Mouse (Mus musculus): ENCODE measurements around the gene Zfp385b.
"Not testable (repeated sequence)": the region's sequence is repeated elsewhere in the genome, so short reads cannot be mapped to it uniquely, and the experiment has no call there.

The Zfp385b gene

DNA sequence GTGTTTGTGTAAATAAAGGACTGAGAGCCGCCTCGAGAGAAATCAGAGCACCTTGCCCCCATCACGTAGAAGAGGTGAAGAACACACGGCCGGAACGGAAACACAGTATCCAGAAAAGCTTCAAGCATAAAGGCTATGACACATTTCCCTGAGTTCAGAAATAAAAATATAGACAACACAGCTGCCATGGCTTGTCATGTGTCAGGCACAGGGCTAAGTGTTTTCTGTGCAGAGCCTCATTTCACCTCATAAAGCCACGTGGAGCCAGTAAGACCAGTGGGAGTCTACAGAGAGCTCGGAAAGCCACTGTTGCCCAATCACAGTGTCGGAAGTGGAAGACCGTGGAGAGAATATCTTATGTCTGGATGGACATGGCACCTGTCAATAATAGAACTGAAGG, 358.0 kb downstream of the Zfp385b start:
- DNase-seq (ENCODE audit: low read depth, low spot score): no peak

DNA sequence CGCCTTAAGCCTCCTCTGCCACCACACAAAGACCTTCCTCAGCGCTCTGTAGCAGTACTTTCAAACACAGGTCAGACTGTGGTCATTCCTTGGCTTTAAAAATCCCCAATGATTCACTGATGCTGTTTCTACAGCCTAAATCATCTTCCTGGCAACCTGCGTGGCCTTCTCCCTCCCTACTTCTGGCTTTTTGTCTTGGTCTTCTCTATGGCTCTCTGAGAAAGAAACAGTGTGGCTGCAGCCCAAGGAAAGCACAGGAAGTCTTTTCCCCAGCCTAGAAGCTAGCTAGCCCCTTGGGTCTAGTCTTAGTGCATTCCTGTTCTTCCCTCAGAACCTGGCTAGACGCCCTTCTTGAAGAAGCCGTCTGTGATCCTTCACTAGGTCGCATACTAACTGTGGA, 359.4 kb downstream of the Zfp385b start:
- no peak for DNase-seq (ENCODE audit: low read depth, low spot score)

DNA sequence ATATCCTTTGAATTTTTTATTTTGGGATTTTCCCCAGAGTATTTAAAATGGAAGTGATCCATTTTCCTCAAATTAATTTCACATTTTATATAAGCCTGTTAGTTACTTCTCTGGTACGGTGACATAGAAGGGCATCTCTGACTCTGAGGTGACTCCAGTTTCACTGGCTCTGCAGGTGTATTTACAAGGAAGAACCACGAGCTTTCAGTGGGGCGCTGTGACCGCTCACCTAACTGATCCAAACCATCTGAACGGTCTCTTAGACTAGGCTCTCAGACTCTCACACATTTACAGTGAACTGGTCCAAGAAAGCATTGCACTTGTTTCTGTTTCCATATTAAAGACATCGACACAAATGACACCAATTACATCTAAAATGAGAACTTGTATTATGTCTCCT, 361.0 kb downstream of the Zfp385b start:
- no peak for DNase-seq (ENCODE audit: low read depth, low spot score)

DNA sequence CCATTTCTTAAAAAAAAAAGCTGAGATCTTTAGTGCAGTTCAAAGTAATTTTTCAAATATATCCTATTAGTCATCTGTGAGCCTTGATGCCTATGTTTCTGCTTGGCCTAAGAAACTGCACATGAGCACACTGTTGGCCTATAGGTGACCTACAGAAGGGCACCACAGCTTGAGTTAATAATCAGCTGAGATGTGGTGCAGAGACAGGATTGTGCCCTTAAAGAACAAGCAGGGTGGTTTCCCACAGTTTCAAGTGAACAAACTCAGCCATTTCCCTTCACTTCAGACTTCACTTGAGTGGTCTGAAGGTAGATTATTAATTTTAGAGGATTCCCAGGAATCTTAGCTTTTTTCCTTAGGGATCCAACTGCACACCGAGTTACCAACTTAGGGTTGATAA, 362.3 kb downstream of the Zfp385b start:
- DNase-seq (ENCODE audit: low read depth, low spot score): no peak

DNA sequence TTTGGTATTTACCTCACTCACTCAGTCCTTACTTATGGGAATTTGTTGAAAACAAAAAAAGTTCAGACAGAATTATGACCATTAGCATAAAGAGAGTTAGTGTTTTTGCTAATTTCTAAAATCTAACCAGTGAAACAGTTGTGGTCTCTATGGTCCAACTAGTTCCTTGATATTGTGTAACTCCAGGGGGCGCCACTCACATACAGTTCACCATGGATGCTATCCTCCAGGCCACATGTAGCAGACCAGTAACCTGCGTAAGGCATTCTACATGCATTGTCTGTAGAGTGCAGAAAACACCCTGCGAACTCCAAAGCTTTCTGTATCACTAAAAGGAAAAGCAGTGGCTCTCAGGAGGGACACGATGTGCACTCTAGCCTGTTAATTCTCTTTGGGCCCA, 362.8 kb downstream of the Zfp385b start:
- no peak for DNase-seq (ENCODE audit: low read depth, low spot score)

DNA sequence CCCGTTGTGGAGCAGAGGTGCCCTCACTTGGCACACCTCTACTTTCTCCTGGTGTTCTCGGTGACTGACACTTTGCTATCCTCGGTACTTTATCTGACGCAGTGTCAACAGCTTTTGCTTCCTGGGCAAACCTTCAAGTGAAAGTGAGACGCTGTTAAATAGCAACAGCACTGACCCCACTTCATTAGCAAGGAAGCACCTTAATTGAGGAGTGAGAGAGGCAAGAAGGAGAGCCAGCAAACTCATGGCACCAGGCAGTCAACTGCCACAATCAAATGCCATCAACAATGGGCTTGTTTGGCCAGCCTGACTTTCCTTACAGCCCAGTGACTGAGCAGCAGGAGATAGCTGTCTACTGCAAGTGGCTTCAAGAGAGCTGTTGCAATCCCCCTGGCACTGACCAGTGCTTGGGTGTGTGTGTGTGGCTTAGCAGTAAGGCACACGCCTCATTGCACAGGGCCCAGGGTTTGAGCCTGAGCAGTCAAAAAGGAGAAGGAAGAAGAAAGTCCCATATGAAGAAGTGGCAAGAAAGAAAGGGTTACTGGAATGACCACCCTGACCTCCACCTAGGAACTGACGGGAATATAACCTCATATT, 365.0 kb downstream of the Zfp385b start:
- DNase-seq (ENCODE audit: low read depth, low spot score): no peak

DNA sequence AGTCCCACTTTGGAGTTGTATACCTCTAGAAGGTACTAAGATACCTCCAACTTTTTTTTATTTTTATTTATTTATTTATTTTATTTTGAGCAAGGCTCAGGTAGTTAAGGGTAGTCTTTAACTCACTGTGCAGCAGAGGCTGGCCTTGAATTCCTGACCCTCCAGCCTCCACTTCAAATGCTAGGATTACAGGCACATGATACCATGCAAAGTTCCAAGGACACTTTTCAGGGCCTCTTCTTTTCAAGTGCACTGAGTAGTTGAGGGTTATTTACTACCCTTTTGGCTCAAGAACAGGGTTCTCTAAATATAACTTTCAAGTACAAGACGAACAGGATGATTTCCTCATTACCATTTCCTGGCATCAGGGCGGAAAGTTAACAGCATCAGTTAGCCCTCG, 365.7 kb downstream of the Zfp385b start:
- DNase-seq (ENCODE audit: low read depth, low spot score): no peak

DNA sequence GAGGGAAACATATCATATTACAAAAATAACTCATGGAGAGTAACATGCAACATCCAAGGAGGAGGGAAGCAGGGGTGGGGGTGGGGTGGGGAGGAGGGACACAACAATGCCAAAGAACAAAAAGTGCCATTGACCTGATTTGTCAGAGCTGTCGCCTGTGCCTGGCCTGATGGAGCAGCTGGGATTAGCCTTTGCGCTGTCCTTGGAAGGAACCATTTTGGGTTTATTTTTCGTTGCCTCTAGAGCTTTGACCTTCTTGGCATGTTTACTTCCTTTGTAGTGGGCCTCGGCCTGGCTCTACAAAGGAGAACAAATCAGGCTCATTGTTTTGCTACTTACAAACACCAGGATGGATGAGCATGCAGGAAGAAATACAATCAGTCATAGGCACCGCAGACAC, 369.4 kb downstream of the Zfp385b start:
- DNase-seq (ENCODE audit: low read depth, low spot score): not testable (repeated sequence)

DNA sequence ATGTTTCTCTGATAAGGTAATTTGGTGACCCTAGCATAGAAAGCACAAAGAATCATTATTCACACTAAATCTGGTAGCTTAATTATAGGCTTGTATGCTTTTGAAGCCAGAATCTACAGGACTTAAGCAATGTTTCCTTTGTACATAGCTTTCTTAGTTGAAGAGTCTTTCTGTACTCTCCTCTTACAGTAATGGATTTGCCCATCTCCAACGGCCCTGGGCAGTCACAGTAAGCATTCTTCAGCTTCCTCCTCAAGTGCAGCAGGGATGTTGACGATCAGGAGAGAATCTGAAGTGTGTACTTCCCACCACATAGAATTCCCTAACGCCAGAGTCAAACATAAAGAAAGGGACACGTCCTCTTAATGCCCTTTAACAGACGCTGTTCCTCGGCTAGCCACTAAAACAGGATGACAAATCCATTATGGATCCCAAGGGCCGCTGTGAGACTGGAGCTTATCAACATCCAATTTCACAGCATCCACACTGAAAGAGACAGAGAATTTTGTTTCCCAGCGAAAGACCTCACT, 370.4 kb downstream of the Zfp385b start:
- DNase-seq (ENCODE audit: low read depth, low spot score): no peak

DNA sequence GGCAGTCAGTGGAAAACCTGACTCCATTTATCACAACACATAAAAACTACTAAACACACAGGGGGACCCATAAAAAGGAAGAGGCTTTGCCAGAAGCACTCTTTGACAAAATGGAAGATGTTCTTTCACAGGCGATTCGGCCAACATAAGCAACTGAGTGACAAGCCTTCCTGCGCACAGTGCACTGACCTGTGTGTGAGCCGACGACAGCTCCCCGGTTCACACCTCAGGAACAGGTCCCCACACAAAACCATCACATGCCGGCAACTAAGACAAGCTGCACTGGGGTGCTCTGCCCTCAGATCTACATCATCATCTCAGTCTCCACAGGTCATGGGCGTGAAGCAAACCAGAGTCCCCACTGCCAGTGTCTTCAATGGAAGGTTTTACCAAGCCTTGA, 375.2 kb downstream of the Zfp385b start:
- DNase-seq (ENCODE audit: low read depth, low spot score): no peak

DNA sequence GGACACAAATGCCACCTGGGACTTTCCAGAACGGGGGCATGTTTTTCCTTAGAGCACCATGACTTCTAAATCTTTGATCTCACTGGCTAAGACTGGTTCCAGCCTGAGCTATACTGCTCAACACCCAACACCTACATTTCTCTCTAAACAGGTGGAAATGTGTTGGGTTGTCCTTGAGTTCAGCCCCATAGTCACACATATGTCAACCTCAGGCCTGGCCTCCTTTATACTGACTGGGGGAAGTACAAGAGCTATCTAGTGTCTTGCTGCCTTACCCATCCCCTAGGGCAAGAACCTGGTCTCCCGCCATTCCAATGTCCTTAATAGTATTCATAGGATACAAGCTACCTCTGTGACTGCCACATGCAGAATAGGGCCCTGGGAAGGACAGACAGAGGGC, 378.8 kb downstream of the Zfp385b start:
- DNase-seq (ENCODE audit: low read depth, low spot score): no peak

DNA sequence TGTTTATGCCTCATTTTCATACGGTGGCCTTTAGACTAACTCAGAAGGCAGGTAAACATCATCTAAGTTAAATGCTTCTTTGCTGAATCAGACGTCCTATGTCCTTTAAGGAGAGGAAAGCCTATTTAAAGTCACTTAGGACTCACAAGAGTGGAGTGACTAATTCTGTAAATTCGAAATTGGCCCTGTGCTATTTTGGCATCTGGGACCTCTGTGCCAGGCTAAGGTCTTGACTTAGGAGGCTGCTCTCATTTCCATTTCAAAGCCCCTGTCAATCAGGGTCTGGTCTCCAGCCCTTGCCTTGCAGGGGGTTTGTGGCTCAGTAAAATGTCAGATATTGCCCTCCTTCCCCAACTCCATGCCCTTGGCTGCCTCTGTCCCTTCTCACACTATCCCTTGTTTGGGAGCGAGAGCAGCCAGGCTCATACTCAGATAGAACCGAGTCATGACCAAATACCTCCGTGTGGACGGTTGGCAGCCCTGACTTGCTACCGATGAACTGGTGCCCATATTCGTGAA, 383.1 kb downstream of the Zfp385b start:
- no peak for DNase-seq (ENCODE audit: low read depth, low spot score)

DNA sequence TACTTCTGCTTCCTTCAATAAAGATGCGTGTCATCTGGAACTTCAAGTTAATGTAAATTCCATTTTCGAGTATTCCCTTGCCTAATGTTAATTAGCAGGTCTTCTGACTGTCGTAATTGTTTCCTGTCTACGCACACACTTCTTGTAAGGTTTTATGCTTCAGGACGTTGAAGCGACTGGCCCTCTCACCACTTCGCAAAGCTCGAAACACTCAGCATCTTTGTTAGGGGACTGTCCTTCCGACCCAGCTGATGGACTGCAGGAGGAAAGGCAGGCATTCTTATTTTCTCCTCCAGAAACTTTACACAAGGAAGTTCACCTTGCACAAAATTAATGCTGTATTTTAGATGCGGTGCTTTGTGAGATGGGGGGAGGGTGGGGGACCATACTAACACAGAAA, 400.0 kb downstream of the Zfp385b start:
- no peak for DNase-seq (ENCODE audit: low read depth, low spot score)

DNA sequence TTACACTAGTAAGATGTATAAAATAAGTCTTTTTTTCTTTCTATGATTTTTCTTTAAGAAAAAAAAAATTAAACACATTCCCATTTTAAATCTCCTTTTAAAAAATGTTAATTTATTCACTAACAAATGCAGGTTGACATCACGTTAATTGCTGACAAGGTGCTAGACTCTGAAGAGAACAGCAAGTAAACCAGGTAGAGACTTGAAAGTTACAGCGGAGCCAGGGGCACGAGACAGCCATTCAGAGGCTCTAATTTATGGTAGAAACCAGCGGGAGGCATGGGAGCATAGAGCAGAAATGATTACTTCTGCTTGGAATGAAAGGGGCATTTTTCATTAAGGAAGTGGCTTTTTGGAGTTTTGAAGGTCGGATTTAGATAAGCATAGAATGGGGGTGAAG, 401.4 kb downstream of the Zfp385b start:
- no peak for DNase-seq (ENCODE audit: low read depth, low spot score)

DNA sequence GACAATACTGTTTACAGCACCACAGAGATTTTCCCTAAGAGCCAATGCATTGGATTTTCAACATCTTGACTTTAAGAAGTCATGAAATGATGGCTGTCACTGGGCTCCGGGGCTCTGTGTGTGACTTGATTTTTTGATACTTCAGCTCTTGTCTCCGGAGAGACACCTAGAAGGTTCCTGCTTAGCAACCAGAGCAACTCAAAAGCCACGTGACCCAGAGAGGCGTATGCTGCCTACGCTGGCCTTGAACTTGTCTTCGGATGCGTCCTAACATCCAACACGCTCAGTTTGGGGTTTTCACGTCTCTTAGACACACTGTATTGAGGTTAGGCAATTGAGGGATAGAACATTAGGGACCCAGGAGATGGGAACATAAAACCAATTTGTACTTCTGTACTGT, 407.3 kb downstream of the Zfp385b start:
- DNase-seq (ENCODE audit: low read depth, low spot score): no peak

DNA sequence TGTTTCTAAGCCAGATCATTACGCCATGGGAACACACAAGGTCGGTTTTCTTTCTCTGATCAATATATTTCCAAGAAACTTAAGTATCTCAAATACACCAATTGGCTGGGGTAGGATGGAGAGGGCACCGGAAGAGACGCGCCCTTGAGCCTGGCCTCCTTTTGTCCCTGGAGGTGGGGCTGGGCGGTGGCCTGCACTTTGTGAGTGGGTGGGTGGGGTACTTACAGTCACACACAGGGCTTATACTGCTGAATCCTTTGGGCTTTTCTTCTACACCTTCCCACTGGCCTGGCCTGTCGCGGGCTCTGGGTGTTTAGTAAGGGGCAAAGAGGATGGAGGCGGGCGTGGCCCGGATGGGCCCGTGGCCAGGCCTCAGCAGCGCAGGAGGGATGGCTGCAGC, 407.8 kb downstream of the Zfp385b start:
- DNase-seq (ENCODE audit: low read depth, low spot score): no peak

DNA sequence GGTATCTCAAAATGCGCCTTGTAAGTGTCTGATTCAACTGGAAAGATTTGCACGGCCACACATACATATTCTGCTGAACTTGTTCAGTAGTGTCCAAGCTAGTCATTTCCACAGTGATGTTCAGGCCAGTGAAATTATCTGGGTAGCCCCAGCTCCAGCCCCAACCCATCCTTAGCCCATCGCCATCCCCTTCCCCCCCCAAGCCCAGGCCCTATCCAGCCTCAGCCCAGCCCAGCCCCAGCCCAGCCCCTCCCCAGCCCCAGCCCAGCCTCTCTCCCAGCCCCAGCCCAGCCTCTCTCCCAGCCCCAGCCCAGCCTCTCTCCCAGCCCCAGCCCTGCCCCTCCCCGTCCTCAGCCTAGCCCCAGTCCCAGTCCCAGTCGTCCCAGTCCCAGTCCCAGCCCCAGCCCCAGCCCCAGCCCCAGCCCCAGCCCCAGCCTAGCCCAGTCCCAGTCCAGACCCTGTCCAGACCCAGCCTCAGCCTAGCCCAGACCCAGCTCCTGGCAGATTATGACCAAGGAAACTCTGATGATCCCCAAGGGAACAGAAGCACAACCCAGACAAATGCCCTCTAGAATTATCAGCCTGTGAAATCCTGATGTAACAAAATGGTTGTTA, 409.8 kb downstream of the Zfp385b start:
- DNase-seq (ENCODE audit: low read depth, low spot score): no peak

DNA sequence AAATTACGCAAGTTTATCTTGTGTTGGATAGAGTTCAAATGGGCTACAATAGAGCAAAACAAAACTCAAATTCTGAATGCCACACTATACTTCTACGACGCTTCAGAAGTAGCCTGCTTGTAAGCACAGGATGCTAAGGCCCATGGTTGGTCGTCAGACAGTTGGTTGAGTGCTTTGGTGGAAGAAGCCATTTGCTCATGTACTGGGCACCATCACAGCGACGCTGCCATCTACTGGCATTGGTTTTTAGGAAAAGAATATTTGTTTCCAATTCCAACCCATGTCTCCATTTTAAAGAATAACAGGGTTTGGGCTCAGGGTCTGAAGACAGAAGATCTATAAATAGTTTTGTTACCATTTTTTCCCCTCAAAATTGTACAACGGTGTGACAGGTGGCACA, 410.5 kb downstream of the Zfp385b start:
- no peak for DNase-seq (ENCODE audit: low read depth, low spot score)

DNA sequence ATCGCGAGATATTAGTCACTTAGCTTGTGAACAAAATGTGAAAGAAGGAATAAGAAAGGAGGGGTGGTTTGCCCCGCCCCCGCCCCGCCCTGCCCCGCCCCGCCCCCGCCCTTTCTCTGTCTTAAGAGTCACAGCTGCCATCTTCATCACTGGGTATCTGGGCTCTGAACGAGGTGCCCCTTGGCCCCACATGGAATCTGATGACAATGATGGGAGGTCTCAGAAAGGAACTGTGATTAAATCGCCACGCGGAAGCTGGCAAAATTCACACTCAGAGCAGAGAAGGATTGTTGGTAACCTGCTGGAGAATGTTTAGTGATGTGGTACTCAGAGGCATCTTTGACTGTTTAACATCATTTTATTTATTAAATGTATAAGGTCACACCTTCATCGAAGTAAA, 417.1 kb downstream of the Zfp385b start:
- no peak for DNase-seq (ENCODE audit: low read depth, low spot score)

DNA sequence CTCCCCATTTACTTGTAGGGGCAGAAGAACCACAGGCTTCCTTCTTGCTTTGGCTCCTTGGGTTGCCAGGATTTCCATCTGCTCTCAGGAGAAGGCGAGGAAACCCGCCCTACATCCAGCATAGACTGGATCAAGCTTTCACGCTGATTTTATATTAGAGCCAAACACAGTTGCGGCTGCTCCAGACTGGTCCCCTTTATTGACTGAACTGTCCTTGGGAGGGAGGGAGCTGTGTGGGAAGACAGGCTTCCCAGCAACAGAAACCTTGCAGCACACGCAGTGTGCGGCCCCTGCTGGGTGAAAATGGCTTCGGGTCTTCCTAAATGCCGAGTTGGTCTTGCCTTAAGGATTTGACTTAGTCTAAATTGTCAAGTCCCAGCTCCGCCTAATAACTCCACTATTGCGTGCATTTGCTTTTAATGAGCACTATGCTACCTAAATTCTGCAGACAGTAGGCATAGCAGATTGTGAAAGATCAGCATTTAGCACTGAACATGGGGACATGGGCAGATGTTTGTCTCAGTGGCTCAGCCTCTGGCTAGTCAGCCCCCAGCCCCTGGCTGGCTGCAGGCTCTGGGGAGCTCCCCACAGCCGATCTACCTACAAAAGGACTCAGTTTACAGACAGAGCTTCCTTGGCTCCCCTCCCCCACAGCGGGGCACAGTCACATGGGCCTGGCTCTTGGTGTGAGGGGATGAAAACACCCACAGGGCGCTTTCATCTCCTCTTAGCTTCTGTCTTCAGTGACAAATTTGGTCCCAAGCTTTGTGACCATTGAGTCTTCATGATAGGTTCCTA, 417.8 kb downstream of the Zfp385b start:
- no peak for DNase-seq (ENCODE audit: low read depth, low spot score)

DNA sequence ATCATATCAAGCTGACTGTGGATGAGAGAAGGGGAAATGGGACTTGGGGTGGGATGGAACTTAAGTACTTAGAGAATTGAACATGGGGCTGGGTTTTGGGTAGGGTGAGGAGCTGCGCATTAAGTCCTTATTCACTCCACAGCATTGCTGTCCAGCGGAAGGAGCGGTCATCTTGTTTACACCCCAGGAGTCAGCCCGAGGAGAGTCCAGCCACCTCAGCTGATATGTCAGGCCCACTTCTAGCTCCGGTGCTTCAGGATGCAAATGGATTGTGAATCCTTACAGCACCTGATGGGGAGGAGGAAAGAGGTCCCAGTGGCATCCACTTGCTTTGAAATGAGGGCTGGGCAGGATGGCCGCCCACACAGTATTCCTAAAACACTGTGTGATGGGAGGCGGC, 425.6 kb downstream of the Zfp385b start:
- DNase-seq (ENCODE audit: low read depth, low spot score): no peak

DNA sequence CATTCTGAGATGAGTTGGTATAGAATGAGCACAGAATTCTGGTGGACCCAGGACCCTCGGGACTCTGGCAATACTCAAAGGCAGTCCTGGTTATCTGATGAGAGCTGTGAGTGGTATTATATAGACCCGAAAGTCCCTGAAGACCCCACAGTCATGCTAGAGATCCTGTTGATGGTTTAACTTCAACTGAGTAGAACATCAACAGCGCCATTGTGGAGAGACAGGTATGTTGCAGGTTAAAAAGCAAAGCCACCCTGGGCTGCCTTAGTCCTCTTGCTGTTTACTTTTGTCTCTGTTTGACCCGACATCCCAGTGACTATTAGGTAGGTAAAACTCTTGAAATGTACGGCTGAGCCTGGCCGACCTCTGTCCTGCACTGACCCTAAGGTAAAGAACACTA, 431.3 kb downstream of the Zfp385b start:
- no peak for DNase-seq (ENCODE audit: low read depth, low spot score)

DNA sequence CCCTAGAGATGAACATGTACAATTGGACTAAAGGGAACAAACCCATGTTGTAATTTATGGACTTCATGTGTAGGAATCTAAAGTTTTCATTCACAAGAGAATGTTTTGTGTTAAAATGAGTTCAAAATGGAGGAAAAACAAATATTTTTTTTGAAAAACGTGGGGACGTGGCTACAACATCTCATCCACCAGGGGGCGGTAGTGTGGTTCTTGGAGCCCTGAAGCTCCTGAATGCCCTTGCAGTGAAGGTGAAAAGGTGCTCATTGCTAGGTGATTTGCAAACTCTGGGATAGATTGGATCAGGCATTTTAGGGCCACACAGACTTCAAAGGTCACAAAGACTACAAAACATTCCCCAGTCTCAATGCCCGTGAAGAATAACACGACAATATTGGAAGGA, 432.9 kb downstream of the Zfp385b start:
- DNase-seq (ENCODE audit: low read depth, low spot score): no peak

Measured in A20 (cell line).